Mouse (Mus musculus) spleen, adult 2 months (tissue): ENCODE measurements at regions not wholly inside any gene's neighbourhood (a gene's known extent, or its start where the extent isn't known, plus 50 kb on each side); places are given as distances from the start of the nearest gene placed in this dataset.
"Not testable (repeated sequence)": the region's sequence is repeated elsewhere in the genome, so short reads cannot be mapped to it uniquely, and the experiment has no call there.

ENCODE experiments used
- DNase-seq, 2 experiments: peaks; one replicate each; pipeline versions ENCODE4 v3.0.0 to v3.0.0-alpha.2; 2012 to 2021; ENCODE audit warnings: low spot score in 2 of 2, low read depth in 1 of 2
- H3K27ac ChIP-seq: fragments of 200-500 bp; 2 replicates; pipeline ENCODE4 v1.5.1; 2012; ENCODE audit warnings: low read length, inconsistent platforms; ENCODE audit not compliant: insufficient read depth
- H3K27me3 ChIP-seq: fragments of 200-500 bp; 2 replicates; pipeline ENCODE4 v1.6.1; 2012; ENCODE audit warnings: mild to moderate bottlenecking, moderate library complexity, low read length, inconsistent platforms; ENCODE audit not compliant: control insufficient read depth, insufficient read depth
- H3K36me3 ChIP-seq: fragments of 200-500 bp; 2 replicates; pipeline ENCODE4 v1.6.1; 2012; ENCODE audit warnings: mild to moderate bottlenecking, low read length, inconsistent platforms; ENCODE audit not compliant: control insufficient read depth, insufficient read depth
- H3K4me1 ChIP-seq: fragments of 200-500 bp; 2 replicates; pipeline ENCODE4 v1.6.1; 2011; ENCODE audit warnings: inconsistent platforms; ENCODE audit not compliant: control insufficient read depth, insufficient read depth, insufficient read length
- H3K4me3 ChIP-seq: fragments of 200-500 bp; 2 replicates; pipeline ENCODE4 v1.5.1; 2011; ENCODE audit warnings: mild to moderate bottlenecking, inconsistent platforms; ENCODE audit not compliant: insufficient read depth, insufficient read length; ENCODE audit errors: extremely low read depth
- CTCF ChIP-seq: fragments of 200-500 bp; IDR thresholded peaks from 2 replicates; pipeline ENCODE4 v1.5.1; 2011; ENCODE audit warnings: mild to moderate bottlenecking, inconsistent platforms; ENCODE audit not compliant: insufficient read depth, insufficient read length, insufficient replicate concordance; ENCODE audit errors: extremely low read depth
- POLR2A ChIP-seq: fragments of 200-500 bp; IDR thresholded peaks from 2 replicates; pipeline ENCODE4 v1.6.1; 2011; ENCODE audit warnings: low read depth, low read length, inconsistent platforms
- WGBS: fragments of 180-500 bp; shearing (Covaris S2); methylation state at CpG from one replicate; pipeline ENCODE4 v1.1.7; 2018; 5-methylcytosine and 5-hydroxymethylcytosine counted together

DNA sequence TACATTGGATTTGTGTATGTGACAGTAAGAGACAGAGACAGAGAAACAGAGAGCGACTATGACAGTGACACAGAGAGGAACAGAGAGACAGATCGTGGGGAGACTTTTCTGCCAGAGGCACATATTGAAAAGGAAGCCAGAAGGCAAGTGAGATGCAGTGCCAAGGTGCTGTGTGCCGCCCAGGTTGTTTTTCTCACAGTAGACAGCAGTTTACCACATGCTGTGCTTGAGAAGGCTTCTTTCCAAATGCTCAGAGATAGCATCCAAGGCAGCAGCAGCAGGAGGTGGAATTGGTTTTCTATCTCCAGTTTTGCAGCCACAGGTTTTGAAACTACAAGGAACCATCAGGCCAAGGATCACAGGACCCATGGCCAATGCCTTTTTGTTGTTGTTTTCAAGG, 466.5 kb downstream of the Lrfn5 start:
- WGBS: 72% methylated on average over 3 of the region's 3 CpGs
- Histone ChIP-seq H3K36me3 (no peaks in the 10 kb centered on the region), H3K4me3 (no peak overlapping the region), H3K4me1 (no peaks in the 10 kb centered on the region), H3K27ac (no peak overlapping the region), H3K27me3 (no peaks in the 10 kb centered on the region)
- no peak for DNase-seq
- TF ChIP-seq POLR2A (no peak), CTCF (no peak)

DNA sequence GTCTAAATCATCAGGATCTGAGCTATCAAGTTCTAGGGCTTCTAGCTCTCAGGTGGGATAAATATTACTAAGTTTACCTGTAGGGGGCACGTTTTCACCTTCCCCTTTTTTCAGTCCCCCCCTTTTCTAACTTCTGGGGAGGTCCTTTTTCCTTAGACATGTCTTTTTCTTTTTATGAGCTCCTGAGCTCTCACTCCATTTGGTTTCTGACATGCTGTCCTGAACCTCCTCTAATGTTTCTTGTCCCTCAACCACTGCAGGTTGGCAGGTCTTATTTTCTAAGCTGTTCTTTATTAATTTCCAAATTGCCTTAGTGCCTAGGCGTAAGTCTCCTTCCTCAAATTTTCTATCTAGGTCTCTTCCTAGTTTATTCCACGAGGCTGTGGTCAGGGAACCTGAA, 470.9 kb downstream of the Lrfn5 start:
- H3K27me3 ChIP-seq, H3K4me1 ChIP-seq, H3K4me3 ChIP-seq, DNase-seq, H3K36me3 ChIP-seq, H3K27ac ChIP-seq: not testable (repeated sequence)
- WGBS: 72% methylated on average over 3 of the region's 3 CpGs

DNA sequence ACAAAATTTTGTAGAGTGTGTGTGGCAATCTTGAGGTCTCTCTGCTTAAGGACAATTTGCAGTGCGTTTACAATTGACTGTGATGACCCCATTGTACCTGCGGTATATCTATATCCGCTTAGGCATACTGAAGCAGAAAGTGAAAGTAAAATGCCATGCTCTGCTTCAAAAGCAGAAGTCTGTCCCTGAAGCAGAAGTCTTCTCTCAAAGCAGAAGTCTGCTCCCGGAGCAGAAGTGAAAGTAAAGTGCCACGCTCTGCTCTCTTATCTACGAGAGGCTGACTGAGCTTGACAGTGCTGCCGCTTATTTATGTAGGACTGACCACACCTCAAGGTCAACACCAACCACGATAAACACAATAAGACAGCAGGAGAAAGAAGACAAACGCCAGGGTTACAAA, 471.3 kb downstream of the Lrfn5 start:
- Histone ChIP-seq H3K27ac (no peak overlapping the region), H3K36me3 (no peaks in the 10 kb centered on the region), H3K27me3 (no peaks in the 10 kb centered on the region), H3K4me3 (no peak overlapping the region), H3K4me1 (no peaks in the 10 kb centered on the region)
- DNase-seq: peak in 1 of 2 experiments; percentile 6
- no peak for TF ChIP-seq CTCF
- no peak for TF ChIP-seq POLR2A
- 26% methylated on average over 9 of the region's 9 CpGs for WGBS

DNA sequence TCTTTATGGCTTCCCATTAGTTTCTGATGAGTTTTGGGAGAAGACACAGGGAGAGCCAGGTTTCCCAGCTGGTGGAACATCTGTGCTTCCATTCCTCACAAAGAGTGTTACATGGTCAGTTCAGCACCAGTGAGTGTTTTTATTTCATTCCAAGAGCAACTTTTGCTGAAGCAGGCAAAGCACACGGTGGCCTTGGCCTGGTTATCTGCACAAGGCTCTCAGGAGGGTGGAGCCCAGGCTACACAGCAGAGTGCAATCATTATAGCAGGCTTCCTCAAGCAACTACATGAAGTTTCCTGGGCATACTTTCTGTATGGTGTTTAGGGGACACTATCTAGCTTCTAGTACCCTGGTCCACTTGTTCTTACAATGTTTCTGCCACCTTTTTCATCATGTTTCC, 490.4 kb downstream of the Lrfn5 start:
- DNase-seq: no peak
- no peak for TF ChIP-seq CTCF
- TF ChIP-seq POLR2A: no peak
- Histone ChIP-seq H3K36me3 (no peaks in the 10 kb centered on the region), H3K27me3 (no peaks in the 10 kb centered on the region), H3K4me3 (no peak overlapping the region), H3K4me1 (no peaks in the 10 kb centered on the region), H3K27ac (no peak overlapping the region)
- WGBS: 63% methylated on average over 1 of the region's 1 CpGs

DNA sequence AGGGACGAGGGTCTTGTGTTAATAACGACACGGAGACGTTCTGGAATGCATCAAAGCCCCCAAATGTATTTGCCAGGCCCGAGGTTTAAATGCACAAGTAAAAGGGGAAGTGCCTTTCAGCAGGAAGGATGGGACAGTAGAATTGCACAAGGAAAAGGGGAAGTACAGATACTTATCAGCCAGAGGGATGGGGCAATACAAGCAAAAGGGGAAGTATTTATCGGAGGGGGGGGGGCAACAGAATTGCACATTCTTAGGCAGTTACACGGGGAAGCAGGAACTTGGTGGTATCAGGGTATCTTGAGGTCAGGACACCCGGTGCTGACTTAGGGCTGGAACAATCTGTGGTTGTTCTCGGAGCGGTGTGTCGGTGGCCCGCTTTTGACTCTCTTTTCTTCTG, 494.7 kb downstream of the Lrfn5 start:
- not testable (repeated sequence) for H3K27me3 ChIP-seq, H3K4me3 ChIP-seq, DNase-seq, H3K36me3 ChIP-seq, H3K27ac ChIP-seq, H3K4me1 ChIP-seq
- WGBS: 46% methylated on average over 9 of the region's 12 CpGs
